Mouse (Mus musculus): ENCODE measurements around the gene Bcl2l15.

Gene Bcl2l15

GRCm38 (mm10) chr3:103874329-103874728 is 41.9 kb downstream of the Bcl2l15 start:
- DNase-seq = no peak

- no peak for DNase-seq
Observed at GRCm38 (mm10) chr3:103885946-103886345, 53.5 kb downstream of the Bcl2l15 start.

GRCm38 (mm10) chr3:103887581-103887980 is 55.2 kb downstream of the Bcl2l15 start:
- DNase-seq = peak in 1 of 2 experiments; percentile 56

- DNase-seq = no peak
Observed at GRCm38 (mm10) chr3:103893374-103893773, 61.0 kb downstream of the Bcl2l15 start.

All from lung, postnatal 4 days (tissue).